Comparison of ENCODE assay signal across 27 mouse cellular contexts in the genomic region with DNA sequence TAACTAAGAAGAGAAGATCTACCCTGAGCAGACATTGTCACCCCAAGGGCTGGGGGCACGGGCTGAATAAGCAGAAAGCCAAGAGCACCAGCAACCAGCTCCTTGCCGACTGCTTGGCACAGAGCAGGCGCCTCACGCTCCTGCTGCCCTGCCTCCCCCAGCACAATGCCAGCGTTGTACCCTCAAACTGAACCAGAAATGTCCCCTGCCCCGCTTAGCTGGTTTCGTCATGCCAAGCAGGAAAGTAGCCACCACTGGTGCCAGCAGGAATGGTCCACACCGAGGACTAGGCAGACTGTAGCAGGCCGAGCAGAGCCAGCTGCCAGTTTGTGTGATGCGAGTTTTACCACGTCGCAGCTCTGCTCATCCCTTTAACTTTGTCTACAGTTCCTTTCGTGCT. TPM values are rescaled to one million over a fixed set of nuclear protein-coding genes. Genes with fewer than 3 reads are reported as not detected.
A peak's percentile ranks its signal among the peaks of the same experiment; 100 is the strongest.
DNase-seq lines count a peak whose midpoint lies in the region; ATAC-seq and TF ChIP-seq lines count a peak whose summit lies in the region.
"Had no signal": no experiment of that assay in that cellular context is flagged by ENCODE, and none has a peak within 500 bp of the region (broad histone marks: within the 10 kb centered on the region; RNA-seq: fewer than 3 reads in every experiment).

No protein-coding gene starts in this region.

- no peaks in the 10 kb centered on the region for H3K4me1 ChIP-seq in forebrain, postnatal 0 days (ENCODE audit: insufficient read depth)
- H3K4me1 ChIP-seq in forebrain, embryonic 16.5 days (replicated peaks; ENCODE audit: control insufficient read depth, insufficient read depth, low read length), result no peaks in the 10 kb centered on the region
- H3K4me1 ChIP-seq in heart, embryonic 13.5 days, result peaks cover 40% of the 10 kb centered on the region
- H3K4me1 ChIP-seq in hindbrain, postnatal 0 days (ENCODE audit: insufficient read depth, low read length), result no peaks in the 10 kb centered on the region
- no peaks in the 10 kb centered on the region for H3K4me1 ChIP-seq in hindbrain, embryonic 14.5 days (replicated peaks; ENCODE audit: control insufficient read depth, insufficient read depth, low read length)
- H3K4me1 ChIP-seq in liver, postnatal 0 days (ENCODE audit: insufficient read depth), result no peaks in the 10 kb centered on the region
- H3K4me1 ChIP-seq: embryonic facial prominence, embryonic 12.5 days; forebrain, embryonic 15.5 days had no signal

- no peaks in the 10 kb centered on the region for H3K9me3 ChIP-seq in forebrain, postnatal 0 days (ENCODE audit: low read length)
- no peaks in the 10 kb centered on the region for H3K9me3 ChIP-seq in forebrain, embryonic 16.5 days (ENCODE audit: control insufficient read depth, low read length)
- no peaks in the 10 kb centered on the region for H3K9me3 ChIP-seq in heart, embryonic 13.5 days
- H3K9me3 ChIP-seq in hindbrain, postnatal 0 days (ENCODE audit: low read length), result no peaks in the 10 kb centered on the region
- no peaks in the 10 kb centered on the region for H3K9me3 ChIP-seq in hindbrain, embryonic 14.5 days (ENCODE audit: control insufficient read depth, low read length)
- H3K9me3 ChIP-seq in liver, postnatal 0 days (ENCODE audit: low read length), result no peaks in the 10 kb centered on the region
- H3K9me3 ChIP-seq: embryonic facial prominence, embryonic 12.5 days; forebrain, embryonic 15.5 days had no signal

- H3K4me2 ChIP-seq in forebrain, postnatal 0 days (ENCODE audit: low read depth), result no peak overlapping the region
- no peak overlapping the region for H3K4me2 ChIP-seq in forebrain, embryonic 16.5 days (ENCODE audit: low read length)
- H3K4me2 ChIP-seq in heart, embryonic 13.5 days, result no peak overlapping the region
- H3K4me2 ChIP-seq in hindbrain, postnatal 0 days (ENCODE audit: low read depth, low read length), result no peak overlapping the region
- H3K4me2 ChIP-seq in hindbrain, embryonic 14.5 days (replicated peaks), result no peak overlapping the region
- H3K4me2 ChIP-seq in liver, postnatal 0 days (ENCODE audit: low read depth, low read length), result no peak overlapping the region
- H3K4me2 ChIP-seq: embryonic facial prominence, embryonic 12.5 days; forebrain, embryonic 15.5 days had no signal

- no peak for DNase-seq in forebrain, postnatal 0 days
- no peak for DNase-seq in heart, adult 18-20 months
- peak; percentile 36 for DNase-seq in hindbrain, postnatal 0 days (ENCODE audit: low spot score)
- DNase-seq in hindbrain, embryonic 14.5 days (ENCODE audit: low spot score), result no peak
- DNase-seq in liver, postnatal 0 days, result no peak
- DNase-seq: adrenal gland, postnatal 14 days; B cell, adult 2 months; cerebellum, adult 11-12 months; cerebellum, adult 9-10 months; cerebellum, postnatal 25 days; gastrocnemius, postnatal 14 days; kidney, adult 11 months; kidney, adult 9 months had no signal

- no peak overlapping the region for H3K4me3 ChIP-seq in forebrain, postnatal 0 days (ENCODE audit: low read depth, low read length)
- H3K4me3 ChIP-seq in forebrain, embryonic 16.5 days (replicated peaks; ENCODE audit: low read length), result no peak overlapping the region
- H3K4me3 ChIP-seq in heart, embryonic 13.5 days, result no peak overlapping the region
- no peak overlapping the region for H3K4me3 ChIP-seq in hindbrain, postnatal 0 days (ENCODE audit: low read length)
- H3K4me3 ChIP-seq in hindbrain, embryonic 14.5 days (replicated peaks; ENCODE audit: low read length), result no peak overlapping the region
- no peak overlapping the region for H3K4me3 ChIP-seq in liver, postnatal 0 days (ENCODE audit: low read depth, low read length)
- H3K4me3 ChIP-seq: embryonic facial prominence, embryonic 12.5 days; forebrain, embryonic 15.5 days had no signal

- no peak for TF ChIP-seq CTCF in forebrain, postnatal 0 days (IDR thresholded peaks at IDR 0.05; ENCODE audit: low read depth)
- no peak for TF ChIP-seq CTCF in hindbrain, postnatal 0 days (IDR thresholded peaks at IDR 0.05; ENCODE audit: low read depth)
- TF ChIP-seq CTCF in liver, postnatal 0 days (IDR thresholded peaks at IDR 0.05; ENCODE audit: low read depth), result no peak

- no peak overlapping the region for H3K9ac ChIP-seq in forebrain, postnatal 0 days
- no peak overlapping the region for H3K9ac ChIP-seq in forebrain, embryonic 16.5 days (replicated peaks; ENCODE audit: low read depth, low read length)
- peak overlapping the region; percentile 8; the same call in 1 of the 2 replicates for H3K9ac ChIP-seq in heart, embryonic 13.5 days
- H3K9ac ChIP-seq in hindbrain, postnatal 0 days (replicated peaks; ENCODE audit: low read length), result no peak overlapping the region
- no peak overlapping the region for H3K9ac ChIP-seq in hindbrain, embryonic 14.5 days
- no peak overlapping the region for H3K9ac ChIP-seq in liver, postnatal 0 days (replicated peaks)
- H3K9ac ChIP-seq: embryonic facial prominence, embryonic 12.5 days; forebrain, embryonic 15.5 days had no signal

- TF ChIP-seq EP300 in liver, postnatal 0 days (IDR thresholded peaks at IDR 0.05; ENCODE audit: low read depth), result no peak

- ATAC-seq in forebrain, postnatal 0 days, result peak; percentile 58
- no peak for ATAC-seq in forebrain, embryonic 16.5 days
- ATAC-seq in heart, embryonic 13.5 days (ENCODE audit: extremely low read depth, insufficient number of reproducible peaks, low FRiP score, low TSS enrichment), result no peak
- peak; percentile 80; the same call in 1 of the 2 replicates for ATAC-seq in hindbrain, postnatal 0 days
- no peak for ATAC-seq in hindbrain, embryonic 14.5 days (ENCODE audit: low FRiP score)
- no peak for ATAC-seq in liver, postnatal 0 days
- ATAC-seq: activated CD4-positive, CD25-positive, alpha-beta regulatory T cell, adult 4 months; forebrain, embryonic 15.5 days; hindbrain, embryonic 16.5 days; Patski had no signal

- H3K36me3 ChIP-seq in forebrain, postnatal 0 days (ENCODE audit: insufficient read depth), result peaks cover 92% of the 10 kb centered on the region
- H3K36me3 ChIP-seq in forebrain, embryonic 16.5 days (ENCODE audit: control insufficient read depth, insufficient read depth), result peaks cover 56% of the 10 kb centered on the region
- H3K36me3 ChIP-seq in heart, embryonic 13.5 days, result peaks cover 84% of the 10 kb centered on the region
- H3K36me3 ChIP-seq in hindbrain, postnatal 0 days (ENCODE audit: insufficient read depth, low read length), result peaks cover 67% of the 10 kb centered on the region
- peaks cover 100% of the 10 kb centered on the region for H3K36me3 ChIP-seq in hindbrain, embryonic 14.5 days (replicated peaks; ENCODE audit: control insufficient read depth, insufficient read depth)
- no peaks in the 10 kb centered on the region for H3K36me3 ChIP-seq in liver, postnatal 0 days (replicated peaks; ENCODE audit: insufficient read depth, low read length)

- no peaks in the 10 kb centered on the region for H3K27me3 ChIP-seq in forebrain, postnatal 0 days (ENCODE audit: insufficient read depth, low read length)
- H3K27me3 ChIP-seq in forebrain, embryonic 16.5 days (replicated peaks; ENCODE audit: control insufficient read depth, insufficient read depth, low read length), result no peaks in the 10 kb centered on the region
- H3K27me3 ChIP-seq in heart, embryonic 13.5 days (replicated peaks), result 0 out of 2 replicates have a peak, but pooled peaks cover 2% of the 10 kb centered on the region
- no peaks in the 10 kb centered on the region for H3K27me3 ChIP-seq in hindbrain, postnatal 0 days (ENCODE audit: insufficient read depth, low read length)
- no peaks in the 10 kb centered on the region for H3K27me3 ChIP-seq in hindbrain, embryonic 14.5 days (ENCODE audit: control insufficient read depth, insufficient read depth, low read length)
- H3K27me3 ChIP-seq in liver, postnatal 0 days (ENCODE audit: insufficient read depth, low read length), result no peaks in the 10 kb centered on the region
- H3K27me3 ChIP-seq: embryonic facial prominence, embryonic 12.5 days; forebrain, embryonic 15.5 days; Patski had no signal

- 87% methylated on average over 13 of the region's 13 CpGs for WGBS in forebrain, postnatal 0 days
- WGBS in forebrain, embryonic 16.5 days, result 91% methylated on average over 13 of the region's 13 CpGs
- WGBS in heart, embryonic 13.5 days, result 83% methylated on average over 13 of the region's 13 CpGs
- WGBS in hindbrain, postnatal 0 days, result 76% methylated on average over 13 of the region's 13 CpGs
- WGBS in hindbrain, embryonic 14.5 days, result 92% methylated on average over 13 of the region's 13 CpGs
- 87% methylated on average over 13 of the region's 13 CpGs for whole genome bisulfite sequencing in liver, postnatal 0 days (ENCODE audit: insufficient replicate concordance)

- H3K27ac ChIP-seq in forebrain, postnatal 0 days (ENCODE audit: low read depth, low read length), result no peak overlapping the region
- no peak overlapping the region for H3K27ac ChIP-seq in forebrain, embryonic 16.5 days (ENCODE audit: low read length)
- peak overlapping the region; percentile 90 for H3K27ac ChIP-seq in heart, embryonic 13.5 days (replicated peaks)
- no peak overlapping the region for H3K27ac ChIP-seq in hindbrain, postnatal 0 days
- H3K27ac ChIP-seq in hindbrain, embryonic 14.5 days, result no peak overlapping the region
- no peak overlapping the region for H3K27ac ChIP-seq in liver, postnatal 0 days (ENCODE audit: low read depth)
- H3K27ac ChIP-seq: embryonic facial prominence, embryonic 12.5 days; forebrain, embryonic 15.5 days had no signal

RNA-seq across cellular contexts. Expression of gene Gm13090, which starts 7.4 kb away (rescaled TPM):
- not detected in 2 replicates for total RNA-seq in forebrain, postnatal 0 days (2014; rRNA removed)
- not detected in 2 replicates for polyA plus RNA-seq in forebrain, postnatal 0 days (2015; fragmentation: Nextera tagmentation; extraction: Ambion mirVana)
- 0.39 TPM in 1 of 2 replicates, not detected in the other for polyA plus RNA-seq in forebrain, embryonic 16.5 days (2015; fragmentation: Nextera tagmentation; extraction: Ambion mirVana)
- not detected in 2 replicates for polyA plus RNA-seq in heart, embryonic 13.5 days (2015; fragmentation: Nextera tagmentation; extraction: Ambion mirVana)
- not detected for total RNA-seq in heart, adult 18-20 months (2021)
- total RNA-seq in hindbrain, postnatal 0 days (2014; rRNA removed), result not detected in 2 replicates
- polyA plus RNA-seq in hindbrain, postnatal 0 days (2015; fragmentation: Nextera tagmentation; extraction: Ambion mirVana), result not detected in 2 replicates
- 0.30 and 0.36 TPM in 2 replicates for polyA plus RNA-seq in hindbrain, embryonic 14.5 days (2014; fragmentation: Nextera tagmentation; extraction: Ambion mirVana)
- not detected in 2 replicates for polyA plus RNA-seq in liver, postnatal 0 days (2015; fragmentation: Nextera tagmentation; extraction: Ambion mirVana)
- total RNA-seq: adrenal gland, adult 18-20 months; adrenal gland, postnatal 14 days; gastrocnemius, adult 18-20 months; gastrocnemius, postnatal 14 days; heart, postnatal 25 days had no signal
- polyA plus RNA-seq: activated CD4-positive, CD25-positive, alpha-beta regulatory T cell, adult 4 months; cortical plate, adult 2 months; embryonic facial prominence, embryonic 12.5 days; forebrain, embryonic 11.5 days; gonadal fat pad, adult 2 months; hindbrain, embryonic 16.5 days; intestine, embryonic 14.5 days; Patski had no signal

RNA-seq across cellular contexts. Expression of gene Vamp3, which starts 24.2 kb away (rescaled TPM):
- total RNA-seq in forebrain, postnatal 0 days (2014; rRNA removed), result 37.9 and 47.1 TPM in 2 replicates
- polyA plus RNA-seq in forebrain, postnatal 0 days (2015; fragmentation: Nextera tagmentation; extraction: Ambion mirVana), result 39.2 and 48.8 TPM in 2 replicates
- 62.7 and 72.2 TPM in 2 replicates for polyA plus RNA-seq in forebrain, embryonic 16.5 days (2015; fragmentation: Nextera tagmentation; extraction: Ambion mirVana)
- polyA plus RNA-seq in heart, embryonic 13.5 days (2015; fragmentation: Nextera tagmentation; extraction: Ambion mirVana), result 97.0 and 105 TPM in 2 replicates
- 10 to 100 TPM; 53.4 to 62.2 TPM for total RNA-seq in heart, adult 18-20 months (2021)
- total RNA-seq in hindbrain, postnatal 0 days (2014; rRNA removed), result 34.2 and 35.2 TPM in 2 replicates
- 56.3 and 57.0 TPM in 2 replicates for polyA plus RNA-seq in hindbrain, postnatal 0 days (2015; fragmentation: Nextera tagmentation; extraction: Ambion mirVana)
- 29.9 and 43.2 TPM in 2 replicates for polyA plus RNA-seq in hindbrain, embryonic 14.5 days (2014; fragmentation: Nextera tagmentation; extraction: Ambion mirVana)
- 23.4 and 24.8 TPM in 2 replicates for polyA plus RNA-seq in liver, postnatal 0 days (2015; fragmentation: Nextera tagmentation; extraction: Ambion mirVana)

RNA-seq across cellular contexts. Expression of gene Per3, which starts 37.5 kb away (rescaled TPM):
- total RNA-seq in forebrain, postnatal 0 days (2014; rRNA removed), result 3.3 and 6.9 TPM in 2 replicates
- polyA plus RNA-seq in forebrain, postnatal 0 days (2015; fragmentation: Nextera tagmentation; extraction: Ambion mirVana), result 2.9 and 3.0 TPM in 2 replicates
- 3.2 and 4.1 TPM in 2 replicates for polyA plus RNA-seq in forebrain, embryonic 16.5 days (2015; fragmentation: Nextera tagmentation; extraction: Ambion mirVana)
- polyA plus RNA-seq in heart, embryonic 13.5 days (2015; fragmentation: Nextera tagmentation; extraction: Ambion mirVana), result 7.6 and 8.3 TPM in 2 replicates
- 1 to 10 TPM; 3.3 to 3.6 TPM for total RNA-seq in heart, adult 18-20 months (2021)
- total RNA-seq in hindbrain, postnatal 0 days (2014; rRNA removed), result 4.0 and 11.4 TPM in 2 replicates
- 4.7 and 5.0 TPM in 2 replicates for polyA plus RNA-seq in hindbrain, postnatal 0 days (2015; fragmentation: Nextera tagmentation; extraction: Ambion mirVana)
- 3.9 and 5.1 TPM in 2 replicates for polyA plus RNA-seq in hindbrain, embryonic 14.5 days (2014; fragmentation: Nextera tagmentation; extraction: Ambion mirVana)
- 5.6 and 5.9 TPM in 2 replicates for polyA plus RNA-seq in liver, postnatal 0 days (2015; fragmentation: Nextera tagmentation; extraction: Ambion mirVana)

Comparison
In these comparisons a context has a peak if more than half of its experiments do, and no peak if none do; other contexts are left out.
1. ATAC-seq: peak in forebrain, postnatal 0 days (single experiment) and hindbrain, postnatal 0 days (single experiment); none in forebrain, embryonic 16.5 days (single experiment), heart, embryonic 13.5 days (single experiment), hindbrain, embryonic 14.5 days (single experiment) and liver, postnatal 0 days (single experiment).